Mouse (Mus musculus): Measurements from ENCODE around the gene Itgb2l.
A peak's percentile ranks its signal among the peaks of the same experiment; 100 is the strongest.
"Not testable (repeated sequence)": the region's sequence is repeated elsewhere in the genome, so short reads cannot be mapped to it uniquely, and the experiment has no call there.

The Itgb2l gene

DNA sequence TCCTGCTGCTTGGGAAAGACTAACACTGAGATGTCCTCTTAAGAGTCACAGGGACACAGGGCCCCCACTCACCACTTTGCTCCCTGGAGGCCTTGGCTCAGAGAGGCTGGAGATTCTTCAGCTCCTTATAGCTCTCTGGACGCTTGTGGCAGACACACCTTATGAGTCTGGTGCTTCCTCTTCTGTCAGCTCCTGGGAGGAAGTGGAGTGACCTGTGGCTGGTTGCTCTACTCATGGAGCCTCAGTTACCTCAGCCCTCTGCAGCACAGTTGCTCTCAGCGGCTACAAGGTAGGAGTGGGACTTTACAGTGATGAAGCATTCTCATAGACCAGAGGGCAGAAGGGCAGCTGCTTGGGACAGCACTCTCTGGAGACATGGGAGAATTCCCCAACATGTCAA lies at the start of gene Itgb2l:
Gene Itgb2l (minus strand): TSS at position 152 of the 400 bp plus-strand sequence.
- no peak for DNase-seq (ENCODE audit: low read depth, low spot score)

DNA sequence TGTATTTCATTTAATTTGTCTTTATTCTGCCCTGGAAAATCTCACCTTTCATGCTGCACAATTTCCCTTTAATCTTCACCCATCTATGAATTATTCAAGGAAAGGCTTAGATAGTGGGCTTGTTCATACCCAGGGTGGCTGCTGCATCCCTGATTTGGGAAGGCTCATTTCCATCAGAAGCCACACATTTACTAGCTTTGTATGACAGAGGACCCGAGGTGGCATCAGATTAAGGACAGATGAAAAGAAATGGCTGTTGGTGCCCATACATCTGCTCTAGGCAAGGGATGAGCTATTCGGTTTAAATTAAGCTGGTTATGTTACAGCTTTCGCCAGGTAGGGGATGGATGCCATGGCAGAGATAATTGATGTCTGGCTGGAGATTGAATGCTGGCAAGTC lies 48.1 kb upstream of the Itgb2l start:
- no peak for DNase-seq (ENCODE audit: low read depth, low spot score)

DNA sequence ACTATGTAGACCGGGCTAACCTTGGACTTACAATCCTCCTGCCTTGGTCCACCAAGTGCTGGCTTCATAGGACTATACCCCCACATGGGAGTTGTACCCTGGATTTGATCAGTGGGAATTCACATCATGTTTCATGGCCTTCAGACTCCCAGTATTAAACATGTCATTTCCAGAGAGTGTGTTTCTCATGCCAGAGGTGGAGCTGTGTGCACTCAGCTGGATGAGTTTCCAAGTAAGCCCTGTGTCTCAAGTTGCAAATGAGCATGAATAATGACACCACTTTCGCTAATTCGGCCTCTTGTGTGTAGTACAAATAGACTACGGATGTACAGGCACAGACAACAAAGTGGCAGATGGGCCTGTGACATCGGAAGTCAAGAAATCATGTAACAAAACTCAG lies 44.6 kb upstream of the Itgb2l start:
- no peak for DNase-seq (ENCODE audit: low read depth, low spot score)

DNA sequence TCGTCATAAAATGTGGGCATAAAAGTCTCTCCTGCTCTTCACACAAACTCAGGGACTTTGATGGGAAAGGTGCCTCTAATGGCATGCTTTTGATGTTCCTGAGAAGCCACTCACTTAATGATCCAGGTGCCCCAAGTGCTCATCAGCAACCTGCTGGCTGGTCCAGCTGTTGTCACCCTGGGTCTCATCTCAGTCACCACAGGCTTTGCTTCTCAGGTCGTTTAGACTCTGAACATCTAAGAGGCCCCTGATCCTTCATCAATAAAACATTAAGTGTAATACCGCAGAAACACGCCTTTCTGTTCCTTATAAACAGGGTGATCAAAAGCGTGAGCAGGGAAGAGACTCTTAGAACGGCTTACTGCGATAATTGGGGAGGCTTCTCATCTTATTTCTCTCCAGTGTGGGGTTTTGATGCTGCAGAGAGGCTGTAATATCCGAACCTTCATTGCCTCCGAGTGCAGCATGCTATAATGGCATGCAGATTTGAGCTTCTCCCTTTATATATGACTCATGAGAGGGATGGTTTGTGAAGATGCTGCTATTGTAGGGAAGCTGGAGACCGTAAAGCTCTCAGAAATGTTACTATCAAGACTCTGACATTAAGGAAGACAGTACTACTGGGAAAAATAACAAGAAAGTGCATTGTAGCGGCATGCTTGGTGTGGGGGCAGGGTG lies 43.7 kb upstream of the Itgb2l start:
- DNase-seq (ENCODE audit: low read depth, low spot score) = no peak

DNA sequence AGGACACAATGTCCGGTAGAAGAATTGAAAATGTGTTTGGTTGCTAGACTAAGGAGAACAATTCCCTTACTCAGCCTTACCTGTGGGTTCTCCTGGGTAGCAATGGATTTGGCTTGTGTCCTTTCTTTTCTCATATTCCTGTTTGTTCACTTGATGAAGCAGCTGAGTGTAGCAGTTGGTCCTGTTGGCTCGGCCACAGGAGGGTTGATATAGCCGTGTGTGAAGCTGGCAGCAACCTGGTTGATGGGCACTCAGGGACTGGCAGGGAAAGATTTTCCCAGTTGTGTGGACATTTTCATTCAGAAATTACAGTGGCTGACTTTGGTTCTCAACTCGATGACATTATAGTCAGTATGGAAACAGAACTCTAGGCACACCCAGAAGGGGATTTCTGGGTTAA lies 38.4 kb upstream of the Itgb2l start:
- DNase-seq (ENCODE audit: low read depth, low spot score) = no peak

DNA sequence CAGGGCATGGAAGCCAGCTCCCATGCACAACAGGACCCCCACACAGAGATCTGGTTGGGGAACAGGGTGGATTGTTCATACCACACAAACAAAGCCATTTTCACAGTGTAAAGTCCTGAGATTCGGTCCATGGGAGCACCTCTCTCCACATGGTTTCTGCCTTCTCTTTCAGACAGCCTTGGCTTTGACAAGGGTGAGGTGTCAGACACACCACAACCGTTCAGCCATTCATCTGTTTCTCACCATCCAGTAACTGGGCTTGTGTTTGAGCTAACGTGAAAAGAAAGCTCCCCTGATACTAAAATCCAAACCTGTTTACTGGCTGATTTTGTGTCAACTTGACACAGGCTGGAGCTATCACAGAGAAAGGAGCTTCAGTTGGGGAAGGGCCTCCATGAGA lies 30.8 kb upstream of the Itgb2l start:
- no peak for DNase-seq (ENCODE audit: low read depth, low spot score)

DNA sequence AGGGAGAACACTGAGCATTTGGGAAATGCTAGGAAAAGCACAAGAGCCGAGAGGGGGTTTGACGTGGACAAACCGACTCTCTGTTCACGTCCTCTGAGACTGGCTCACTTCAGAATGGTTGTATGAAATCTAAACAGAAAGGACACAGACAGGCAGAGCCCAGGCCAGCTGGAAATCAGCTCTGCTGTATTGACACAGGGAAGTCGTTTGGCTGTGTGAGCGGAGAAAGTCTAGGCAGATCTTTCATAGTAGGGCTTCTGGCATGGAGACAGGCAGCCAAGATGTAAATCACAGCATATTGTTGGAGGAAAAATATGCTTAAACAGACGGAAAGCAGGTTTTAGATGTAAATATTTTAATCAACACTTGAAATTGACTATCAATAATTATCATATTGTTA lies 29.4 kb upstream of the Itgb2l start:
- DNase-seq (ENCODE audit: low read depth, low spot score) = no peak

DNA sequence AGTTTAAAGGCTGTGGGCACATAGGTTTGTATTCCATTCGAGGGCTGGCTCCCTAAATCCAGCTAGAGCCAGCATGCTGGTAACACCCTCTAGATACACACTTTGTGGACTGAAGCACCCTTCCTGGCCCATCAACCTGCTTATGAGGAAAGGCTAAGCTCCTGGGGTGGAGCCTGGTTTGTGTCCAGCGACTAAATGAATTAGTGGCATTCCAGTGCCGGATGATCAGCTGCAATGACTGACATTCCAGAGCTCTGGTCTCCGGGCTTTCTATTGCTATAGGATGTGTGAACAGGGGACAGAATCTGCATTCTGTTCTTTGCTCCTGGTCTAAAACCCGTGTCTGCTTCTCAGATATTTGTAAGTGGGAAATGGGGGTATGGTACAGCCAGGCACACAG lies 28.9 kb upstream of the Itgb2l start:
- DNase-seq (ENCODE audit: low read depth, low spot score) = no peak

DNA sequence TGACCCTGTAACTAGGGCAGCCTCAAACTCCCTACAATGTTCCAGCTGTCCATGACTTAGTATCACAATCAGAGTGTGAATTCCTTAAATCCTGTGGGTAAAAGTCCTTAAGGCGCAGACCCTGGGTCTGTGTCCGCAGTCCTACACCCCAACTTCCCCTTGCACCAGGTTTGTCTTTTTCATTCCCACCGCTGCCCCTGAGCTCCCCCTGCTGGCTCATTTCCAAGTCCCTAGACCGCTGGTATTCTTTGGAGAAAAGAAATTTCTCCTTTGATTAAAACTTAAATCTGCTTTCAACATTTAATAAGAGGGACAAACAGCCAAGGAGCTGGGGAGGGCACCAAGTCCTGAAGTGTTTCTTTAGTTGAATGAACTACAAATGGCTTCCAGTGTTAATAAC lies 26.2 kb upstream of the Itgb2l start:
- DNase-seq (ENCODE audit: low read depth, low spot score) = peak; percentile 16

DNA sequence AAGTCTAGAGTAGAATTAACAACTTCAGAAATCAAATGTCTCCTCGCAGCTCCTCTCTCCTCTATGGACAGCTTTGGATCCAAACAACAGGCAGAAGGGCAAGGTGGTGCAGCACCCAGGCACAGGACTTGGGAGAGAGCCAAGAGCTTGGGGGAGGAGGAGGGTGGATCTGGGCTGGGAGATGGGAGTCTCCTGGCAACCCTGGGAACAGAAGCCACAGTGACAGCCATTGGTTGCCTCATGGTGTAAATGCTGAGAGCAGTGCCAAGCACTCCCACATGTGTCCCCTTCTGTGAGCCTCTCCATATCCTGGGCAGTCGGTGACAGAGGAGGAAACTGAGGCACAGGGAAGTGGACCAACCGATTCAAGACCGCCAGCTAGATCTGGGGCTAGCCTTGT lies 25.3 kb upstream of the Itgb2l start:
- no peak for DNase-seq (ENCODE audit: low read depth, low spot score)

DNA sequence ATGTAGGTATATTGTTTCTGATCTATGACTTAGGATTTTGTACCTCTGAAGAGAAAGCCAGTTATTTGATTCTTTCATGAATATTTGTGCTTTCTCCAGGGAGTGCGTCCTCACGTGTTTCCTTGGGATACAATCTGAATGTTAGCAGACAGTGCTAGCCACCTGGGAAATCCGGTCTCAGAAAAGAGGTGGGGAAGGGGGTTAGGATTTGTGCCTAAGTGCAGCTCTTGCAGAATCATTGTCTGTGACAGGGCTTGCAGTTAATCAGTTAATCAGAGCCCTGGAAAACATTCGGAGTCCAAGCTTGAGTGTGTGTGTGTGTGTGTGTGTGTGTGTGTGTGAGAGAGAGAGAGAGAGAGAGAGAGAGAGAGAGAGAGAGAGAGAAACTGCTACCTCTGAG lies 24.6 kb upstream of the Itgb2l start:
- no peak for DNase-seq (ENCODE audit: low read depth, low spot score)

DNA sequence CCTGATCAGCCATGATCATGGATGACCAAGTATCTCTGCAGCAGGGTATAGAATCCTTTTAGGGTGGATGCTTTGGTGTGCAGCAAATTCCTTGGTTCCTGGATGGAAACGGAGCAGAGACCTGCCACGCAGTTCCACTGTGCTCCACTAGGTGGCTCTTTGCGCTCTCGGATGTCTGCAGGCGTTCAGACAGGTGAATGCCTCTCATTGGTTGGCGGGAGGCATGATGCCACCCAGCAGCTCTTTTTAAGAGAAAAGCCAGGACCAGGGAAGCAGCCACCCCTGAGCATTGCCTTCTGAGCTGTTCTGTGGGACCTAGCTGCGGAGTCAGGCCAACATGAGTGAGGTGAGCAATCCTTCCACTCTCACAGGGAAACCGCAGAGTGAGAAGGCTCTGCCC lies 24.0 kb upstream of the Itgb2l start, which contains the start of gene Pcp4:
Gene Pcp4 (plus strand): TSS at position 162 of the 400 bp plus-strand sequence.
- peak; percentile 81 for DNase-seq (ENCODE audit: low read depth, low spot score)

DNA sequence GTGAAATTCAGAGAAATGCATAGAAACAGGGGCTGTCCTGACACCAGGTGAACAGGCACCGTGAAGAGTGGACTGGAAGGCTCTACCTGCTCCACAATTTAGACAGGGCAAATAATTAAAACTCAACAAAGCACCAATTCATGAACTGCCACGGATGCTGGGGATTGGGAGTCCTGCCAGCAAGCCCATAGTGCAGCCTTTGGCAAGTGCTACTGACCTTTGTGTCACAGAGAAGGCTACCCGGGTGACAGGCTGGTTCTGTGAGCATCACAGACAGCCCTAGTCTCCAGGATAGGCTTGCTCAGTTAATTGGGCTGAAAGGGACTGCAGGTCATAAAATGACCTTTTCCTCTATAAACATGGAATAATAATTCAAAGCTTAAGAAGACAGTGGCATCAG lies 17.4 kb upstream of the Itgb2l start:
- no peak for DNase-seq (ENCODE audit: low read depth, low spot score)

DNA sequence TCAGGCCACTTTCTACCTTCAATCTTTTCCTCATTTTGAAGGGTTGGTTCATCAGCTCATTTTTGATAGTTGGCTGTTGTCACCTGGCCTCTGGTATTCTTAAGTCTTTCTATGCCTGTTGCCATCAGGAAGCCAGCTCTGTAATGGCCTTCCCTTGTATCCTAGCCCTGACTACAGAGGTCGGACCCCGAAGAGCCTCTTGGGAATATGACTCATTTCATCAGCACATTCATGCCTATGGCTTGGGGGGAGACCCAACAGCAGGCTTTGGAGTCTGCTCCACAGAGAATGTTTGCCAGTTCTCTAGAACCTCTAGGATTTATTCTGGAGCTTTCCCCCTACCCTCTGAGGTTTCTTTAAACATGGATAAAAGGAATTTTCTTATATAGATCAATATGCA lies 15.9 kb upstream of the Itgb2l start:
- no peak for DNase-seq (ENCODE audit: low read depth, low spot score)

DNA sequence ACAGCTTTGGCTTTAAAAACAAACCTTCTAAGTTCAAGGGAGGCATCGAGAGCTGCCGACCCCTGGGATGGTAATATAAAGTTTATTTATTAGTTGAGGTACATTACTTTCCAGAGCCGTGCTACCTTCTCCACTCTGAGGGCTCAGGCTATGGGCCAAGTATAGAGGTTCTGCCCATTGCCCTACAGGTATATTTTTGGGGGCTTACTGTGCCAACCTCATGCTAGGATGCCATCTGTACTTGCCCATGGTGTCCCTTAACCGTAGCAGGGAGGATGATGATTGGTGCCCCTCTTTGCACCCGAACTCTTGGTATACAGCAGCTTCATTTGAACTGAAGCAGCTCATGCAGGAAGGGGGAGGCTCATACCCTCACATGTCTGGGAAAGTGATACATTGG lies 14.2 kb upstream of the Itgb2l start:
- DNase-seq (ENCODE audit: low read depth, low spot score) = no peak

DNA sequence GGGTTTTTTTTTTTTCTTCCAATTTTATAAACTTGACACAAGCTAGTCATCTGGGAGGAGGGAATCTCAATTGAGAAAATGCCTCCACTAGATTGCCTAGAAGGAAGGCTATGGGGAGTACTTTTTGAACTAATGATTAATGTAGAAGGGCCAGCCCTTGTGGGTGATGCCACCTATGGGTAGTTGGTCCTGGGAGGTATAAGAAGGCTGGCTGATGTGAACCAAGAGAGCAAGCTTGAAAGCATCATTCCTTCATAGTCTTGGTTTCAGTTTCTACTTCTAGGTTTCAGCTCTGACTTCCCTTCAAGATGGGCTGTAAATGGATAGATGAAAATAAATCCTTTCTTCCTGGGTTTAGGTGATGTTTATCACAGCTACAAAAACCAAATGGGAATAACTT lies 10.7 kb upstream of the Itgb2l start:
- DNase-seq (ENCODE audit: low read depth, low spot score) = no peak

DNA sequence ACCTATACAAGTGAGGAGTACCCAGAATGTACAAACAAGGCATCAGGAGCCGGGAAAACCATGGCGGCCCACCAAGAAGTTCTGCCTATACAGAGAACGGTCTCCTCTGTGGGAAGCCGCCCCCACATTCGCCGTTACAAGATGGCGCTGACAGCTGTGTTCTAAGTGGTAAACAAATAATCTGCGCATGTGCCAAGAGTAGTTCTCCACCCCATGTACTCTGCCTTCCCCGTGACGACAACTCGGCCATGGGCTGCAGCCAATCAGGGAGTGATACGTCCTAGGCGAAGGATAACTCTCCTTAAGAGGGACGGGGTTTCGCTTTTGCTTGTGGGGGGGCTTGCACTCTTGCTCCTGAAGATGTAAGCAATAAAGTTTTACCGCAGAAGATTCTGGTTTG lies 7.5 kb upstream of the Itgb2l start:
- DNase-seq (ENCODE audit: low read depth, low spot score) = not testable (repeated sequence)

DNA sequence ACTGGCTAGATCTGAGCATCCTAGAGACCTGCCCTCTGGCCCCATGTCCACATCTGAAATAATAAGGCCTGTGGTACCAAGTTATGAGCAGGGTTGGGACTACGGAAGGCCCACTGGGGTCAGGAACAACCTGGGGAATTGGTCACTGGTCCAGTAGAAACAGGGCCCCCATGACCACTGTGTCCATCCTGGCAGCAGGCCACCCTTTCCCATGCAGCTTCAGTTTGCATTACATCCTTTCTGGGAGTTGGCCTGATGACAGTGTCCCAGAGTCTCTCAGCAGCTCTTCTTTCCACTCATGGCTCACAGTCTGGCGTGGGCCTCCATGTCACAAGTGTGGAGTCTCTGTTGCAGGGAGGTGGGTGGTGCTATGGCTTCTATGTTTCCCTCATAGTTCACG lies 1.6 kb downstream of the Itgb2l start:
- no peak for DNase-seq (ENCODE audit: low read depth, low spot score)

DNA sequence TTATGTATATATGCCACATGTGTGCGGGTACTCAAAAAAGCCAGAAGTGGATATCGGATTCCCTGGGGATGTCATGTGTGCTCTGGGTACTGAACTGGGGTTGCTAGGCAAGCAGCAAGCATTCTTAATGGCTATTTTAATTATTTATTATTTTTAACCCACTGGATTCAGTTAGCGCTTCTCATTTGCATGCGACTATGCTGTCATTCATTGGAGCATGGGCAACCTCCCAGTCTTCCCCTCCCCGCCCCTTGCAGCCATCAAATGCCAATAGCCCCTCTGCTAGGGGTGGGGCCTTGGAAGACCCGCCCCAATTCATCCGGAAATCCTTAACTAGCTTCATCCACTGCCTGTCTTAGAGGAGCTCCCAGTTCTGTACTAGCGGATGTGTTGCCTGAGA lies 2.5 kb downstream of the Itgb2l start:
- peak; percentile 7 for DNase-seq (ENCODE audit: low read depth, low spot score)

DNA sequence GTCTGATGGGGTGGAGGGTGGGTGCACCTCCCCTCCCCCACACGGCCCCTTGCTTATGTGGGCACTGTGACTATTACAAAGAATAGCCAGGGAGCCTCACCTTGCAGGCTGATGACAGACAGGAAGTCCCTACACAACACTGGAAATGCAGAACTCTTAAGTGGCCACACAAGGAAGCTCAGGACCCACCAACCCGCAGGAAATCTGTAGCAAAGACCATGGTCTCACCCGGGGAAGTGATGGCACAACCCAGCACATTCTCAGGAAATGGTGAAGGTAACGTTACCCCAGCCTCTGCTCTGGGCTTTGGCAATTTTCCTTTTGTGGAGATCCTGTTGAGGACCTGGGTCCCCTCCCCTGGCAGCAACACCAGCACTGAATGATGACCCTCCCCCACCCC lies 3.7 kb downstream of the Itgb2l start:
- DNase-seq (ENCODE audit: low read depth, low spot score) = no peak

DNA sequence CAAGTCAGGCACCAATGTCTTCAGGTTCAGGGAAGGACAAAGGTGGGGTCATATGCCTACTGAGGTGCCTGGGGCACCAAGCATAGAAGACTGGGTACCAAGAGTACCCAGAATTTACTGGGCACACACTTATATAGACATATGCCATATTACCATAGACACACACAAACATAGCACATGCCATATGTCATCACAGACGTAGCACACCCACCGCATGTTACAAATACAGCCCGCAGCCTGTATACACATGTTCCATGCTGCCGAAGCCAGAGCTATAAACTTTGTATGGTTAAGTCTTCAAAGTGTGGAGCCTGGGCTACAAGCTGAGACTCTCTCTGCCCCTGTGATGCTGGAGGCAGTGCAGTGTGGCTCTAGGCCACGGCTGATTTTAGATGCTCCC lies 4.5 kb downstream of the Itgb2l start:
- no peak for DNase-seq (ENCODE audit: low read depth, low spot score)

DNA sequence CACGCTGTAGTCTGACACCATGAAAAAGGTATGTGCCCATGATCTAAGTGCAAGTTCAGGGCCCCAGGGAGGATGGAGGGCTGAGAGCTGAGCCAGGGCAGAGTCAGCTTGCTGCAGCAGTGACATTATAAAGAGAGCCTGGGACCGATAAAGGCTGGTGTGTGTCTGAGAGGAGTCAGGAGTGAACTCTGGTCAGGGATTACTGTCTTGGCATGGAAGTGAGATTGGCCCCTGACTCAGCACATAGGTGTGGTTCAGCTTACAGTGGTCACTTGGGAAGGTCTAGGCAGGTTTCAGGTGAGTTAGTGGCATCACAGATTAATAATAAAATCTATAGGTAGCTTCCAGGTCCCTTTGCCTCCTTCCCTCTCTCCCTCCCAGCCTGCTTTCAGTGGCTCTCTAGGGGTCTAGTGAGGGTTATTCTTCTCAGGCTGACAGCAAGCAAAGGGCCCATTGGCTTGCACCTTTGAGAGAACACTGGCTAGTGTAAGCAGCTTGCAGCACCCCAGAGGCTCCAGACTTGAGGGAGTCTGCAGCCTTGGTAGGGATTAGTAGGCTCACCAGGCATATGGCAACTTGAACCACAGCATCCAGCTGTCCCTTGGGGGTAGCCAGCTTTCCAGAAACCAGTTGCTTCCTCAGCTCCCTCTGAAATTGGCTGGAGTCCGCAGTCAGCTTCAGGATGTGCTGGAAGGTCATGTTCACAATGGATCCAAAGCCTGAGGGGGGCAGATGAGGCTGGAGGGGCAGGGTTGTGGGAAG lies 9.2 kb downstream of the Itgb2l start:
- DNase-seq (ENCODE audit: low read depth, low spot score) = no peak

DNA sequence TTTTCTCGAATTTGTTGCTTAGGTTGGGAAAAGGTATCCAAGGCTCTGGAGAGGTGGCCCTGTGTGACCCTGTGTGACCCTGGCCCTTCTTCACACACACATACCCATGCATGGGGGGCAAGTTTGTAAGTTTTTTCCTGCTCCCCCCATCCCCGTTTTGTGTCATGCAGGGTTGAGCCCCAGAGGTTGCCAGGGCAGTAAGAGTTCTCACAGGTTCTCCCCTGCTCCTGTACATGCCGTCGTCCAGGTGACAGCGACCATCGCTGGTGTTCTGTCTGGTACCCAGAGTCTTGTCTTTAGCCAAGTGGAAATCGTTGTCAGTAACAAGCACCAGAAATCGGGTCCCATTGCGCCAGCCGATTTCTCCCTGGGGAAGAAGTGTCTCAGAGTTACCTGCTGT lies 10.2 kb downstream of the Itgb2l start:
- DNase-seq (ENCODE audit: low read depth, low spot score) = no peak

Data from ES-CJ7 (cell line).